In genomic region chr15:38594747-38595146, GRCm38 (mm10) we compare ENCODE assay signal across 27 mouse cellular contexts.
A peak's percentile ranks its signal among the peaks of the same experiment; 100 is the strongest.
DNase-seq lines count a peak whose midpoint lies in the region; ATAC-seq and TF ChIP-seq lines count a peak whose summit lies in the region.
"Had no signal": no experiment of that assay in that cellular context is flagged by ENCODE, and none has a peak within 500 bp of the region (broad histone marks: within the 10 kb centered on the region; RNA-seq: fewer than 3 reads in every experiment).

No protein-coding gene starts in this region.

- no peaks in the 10 kb centered on the region for H3K36me3 ChIP-seq in heart, embryonic 14.5 days (ENCODE audit: control insufficient read depth, insufficient read depth, low read length)
- no peaks in the 10 kb centered on the region for H3K36me3 ChIP-seq in C2C12 (ENCODE audit: control insufficient read depth, insufficient read depth)
- H3K36me3 ChIP-seq in hindbrain, postnatal 0 days (ENCODE audit: insufficient read depth, low read length), result no peaks in the 10 kb centered on the region
- H3K36me3 ChIP-seq: embryonic facial prominence, embryonic 12.5 days; G1E; limb, embryonic 10.5 days; liver, embryonic 15.5 days; lung, embryonic 15.5 days; neural tube, embryonic 15.5 days had no signal

- H3K27ac ChIP-seq in heart, embryonic 14.5 days (replicated peaks in 1 of 2; ENCODE audit: control insufficient read depth in 1 of 2, insufficient read depth in 1 of 2, low read depth in 2 of 2, low read length in 2 of 2), result peak overlapping the region; percentile 88 to 89
- H3K27ac ChIP-seq in hindbrain, postnatal 0 days, result no peak overlapping the region
- H3K27ac ChIP-seq: embryonic facial prominence, embryonic 12.5 days; hindbrain, embryonic 14.5 days; kidney, postnatal 0 days; left cerebral cortex, adult 2 months; limb, embryonic 10.5 days; liver, embryonic 15.5 days; lung, embryonic 15.5 days; neural tube, embryonic 15.5 days had no signal

- H3K9ac ChIP-seq in heart, embryonic 14.5 days (ENCODE audit: low read length), result no peak overlapping the region
- no peak overlapping the region for H3K9ac ChIP-seq in hindbrain, postnatal 0 days (replicated peaks; ENCODE audit: low read length)
- H3K9ac ChIP-seq: embryonic facial prominence, embryonic 12.5 days; hindbrain, embryonic 14.5 days; liver, embryonic 15.5 days; lung, embryonic 15.5 days; neural tube, embryonic 15.5 days had no signal

- H3K79me2 ChIP-seq in C2C12 (ENCODE audit: control insufficient read depth, insufficient read depth), result no peaks in the 10 kb centered on the region

- no peaks in the 10 kb centered on the region for H3K27me3 ChIP-seq in heart, embryonic 14.5 days (ENCODE audit: control insufficient read depth, insufficient read depth, low read length)
- H3K27me3 ChIP-seq in C2C12 (ENCODE audit: control insufficient read depth, insufficient read depth, insufficient read length), result no peaks in the 10 kb centered on the region
- no peaks in the 10 kb centered on the region for H3K27me3 ChIP-seq in hindbrain, postnatal 0 days (ENCODE audit: insufficient read depth, low read length)
- H3K27me3 ChIP-seq: CH12.LX; embryonic facial prominence, embryonic 12.5 days; lung, embryonic 15.5 days; neural tube, embryonic 15.5 days had no signal

- TF ChIP-seq CTCF in C2C12 (IDR thresholded peaks at IDR 0.05; ENCODE audit: control insufficient read depth, insufficient read depth, insufficient read length), result no peak
- TF ChIP-seq CTCF in hindbrain, postnatal 0 days (IDR thresholded peaks at IDR 0.05; ENCODE audit: low read depth), result no peak

- peaks cover 12% of the 10 kb centered on the region for H3K9me3 ChIP-seq in heart, embryonic 14.5 days (ENCODE audit: control insufficient read depth, low read length)
- H3K9me3 ChIP-seq in hindbrain, postnatal 0 days (ENCODE audit: low read length), result no peaks in the 10 kb centered on the region
- H3K9me3 ChIP-seq: embryonic facial prominence, embryonic 12.5 days; G1E; limb, embryonic 10.5 days; liver, embryonic 15.5 days; lung, embryonic 15.5 days; neural tube, embryonic 15.5 days had no signal

- H3K4me2 ChIP-seq in heart, embryonic 14.5 days (ENCODE audit: low read length), result 0 out of 2 replicates have a peak overlapping the region, but pooled peaks have one; percentile 3
- no peak overlapping the region for H3K4me2 ChIP-seq in hindbrain, postnatal 0 days (ENCODE audit: low read depth, low read length)
- H3K4me2 ChIP-seq: embryonic facial prominence, embryonic 12.5 days; hindbrain, embryonic 14.5 days; liver, embryonic 15.5 days; lung, embryonic 15.5 days; midbrain, embryonic 11.5 days; neural tube, embryonic 15.5 days had no signal

- peaks cover 28 to 48% of the 10 kb centered on the region in 2 experiments for H3K4me1 ChIP-seq in heart, embryonic 14.5 days (ENCODE audit: control insufficient read depth in 2 of 2, insufficient read depth in 2 of 2, low read length in 2 of 2)
- no peaks in the 10 kb centered on the region for H3K4me1 ChIP-seq in hindbrain, postnatal 0 days (ENCODE audit: insufficient read depth, low read length)
- H3K4me1 ChIP-seq: embryonic facial prominence, embryonic 12.5 days; limb, embryonic 10.5 days; liver, embryonic 15.5 days; lung, embryonic 15.5 days; neural tube, embryonic 15.5 days had no signal

- no peaks in the 10 kb centered on the region for H3K79me3 ChIP-seq in C2C12 (ENCODE audit: low read depth)

- no peak for ATAC-seq in heart, embryonic 14.5 days (ENCODE audit: insufficient number of reproducible peaks, insufficient read depth, low FRiP score, low read depth)
- no peak for ATAC-seq in frontal cortex, adult (ENCODE audit: low TSS enrichment)
- ATAC-seq in hindbrain, postnatal 0 days, result no peak
- ATAC-seq: forebrain, embryonic 14.5 days had no signal

- no peak overlapping the region for H3K4me3 ChIP-seq in heart, embryonic 14.5 days (ENCODE audit: control insufficient read depth in 1 of 2, insufficient read depth in 1 of 2, low read depth in 1 of 2, low read length in 2 of 2)
- H3K4me3 ChIP-seq in C2C12 (ENCODE audit: insufficient read depth, poor library complexity, severe bottlenecking), result no peak overlapping the region
- H3K4me3 ChIP-seq in hindbrain, postnatal 0 days (ENCODE audit: low read length), result no peak overlapping the region
- H3K4me3 ChIP-seq: embryonic facial prominence, embryonic 12.5 days; erythroblast, embryonic 14.5 days; left cerebral cortex, adult 2 months; limb, embryonic 10.5 days; liver, embryonic 15.5 days; lung, embryonic 15.5 days; neural tube, embryonic 15.5 days had no signal

- no peak for DNase-seq in heart, adult 18-20 months
- peak; percentile 94 for DNase-seq in 3T3-L1 (ENCODE audit: low read depth, low spot score)
- DNase-seq in fibroblast of lung, adult 2 months (ENCODE audit: low read depth), result peak; percentile 36
- DNase-seq in hindbrain, postnatal 0 days (ENCODE audit: low spot score), result no peak
- DNase-seq: cerebellum, adult 2 months; cerebellum, postnatal 25 days; layer of hippocampus, adult 9-11 months; liver; right cerebral cortex, adult 18-20 months; thymus, adult 18-20 months; thymus, postnatal 36 days had no signal

- 93% methylated on average over 2 of the region's 2 CpGs for WGBS in heart, embryonic 14.5 days
- whole genome bisulfite sequencing in hindbrain, postnatal 0 days, result 95% methylated on average over 2 of the region's 2 CpGs

- peak overlapping the region; percentile 34 for H3ac ChIP-seq in C2C12 (ENCODE audit: control insufficient read depth, insufficient read length, low read depth)

TF ChIP-seq in C2C12, 6 proteins besides CTCF, POLR2A, EP300 and RAD21:
- TF ChIP-seq USF1 (IDR thresholded peaks at IDR 0.05; ENCODE audit: low read depth), result no peak
- TF ChIP-seq MAX (IDR thresholded peaks at IDR 0.05), result peak; percentile 70
- peak; percentile 43 for TF ChIP-seq MYOD1 (IDR thresholded peaks at IDR 0.05; ENCODE audit: control insufficient read depth, insufficient read length, low read depth)
- TF ChIP-seq CEBPB (IDR thresholded peaks at IDR 0.05; ENCODE audit: low read depth), result peak; percentile 0
- peak; percentile 99 for TF ChIP-seq FOSL1 (IDR thresholded peaks at IDR 0.05; ENCODE audit: insufficient read depth, low read length, poor library complexity, severe bottlenecking)

Comparison
In these comparisons a context has a peak if more than half of its experiments do, and no peak if none do; other contexts are left out.
1. DNase-seq: peak in 3T3-L1 (single experiment) and fibroblast of lung, adult 2 months (single experiment); none in heart, adult 18-20 months (0 of 2) and hindbrain, postnatal 0 days (single experiment).